In genomic region chr8:120548313-120548761, GRCm38 (mm10) we compare ENCODE assay signal across 10 mouse cellular contexts. TPM values are rescaled to one million over a fixed set of nuclear protein-coding genes. Genes with fewer than 3 reads are reported as not detected.
A peak's percentile ranks its signal among the peaks of the same experiment; 100 is the strongest.
DNase-seq lines count a peak whose midpoint lies in the region; ATAC-seq lines count a peak whose summit lies in the region.
"Had no signal": no experiment of that assay in that cellular context is flagged by ENCODE, and none has a peak within 500 bp of the region (broad histone marks: within the 10 kb centered on the region; RNA-seq: fewer than 3 reads in every experiment).

No protein-coding gene starts in this region.

- peaks cover 3% of the 10 kb centered on the region; the same call in 1 of the 2 replicates for H3K27me3 ChIP-seq in limb, embryonic 13.5 days

- peak overlapping the region; percentile 9 for H3K4me2 ChIP-seq in limb, embryonic 13.5 days (replicated peaks)

- ATAC-seq in frontal cortex, adult (ENCODE audit: low TSS enrichment), result peak; percentile 20
- ATAC-seq in limb, embryonic 13.5 days (ENCODE audit: low FRiP score, low read depth), result no peak

- H3K4me3 ChIP-seq in limb, embryonic 13.5 days, result no peak overlapping the region

- H3K9me3 ChIP-seq in limb, embryonic 13.5 days, result no peaks in the 10 kb centered on the region

- H3K27ac ChIP-seq in limb, embryonic 13.5 days, result no peak overlapping the region
- H3K27ac ChIP-seq: liver, embryonic 14.5 days had no signal

- WGBS in limb, embryonic 13.5 days, result 39% methylated on average over 16 of the region's 16 CpGs

- no peak for DNase-seq in frontal cortex, postnatal 25 days (ENCODE audit: low spot score in 2 of 2)
- DNase-seq in right cerebral cortex, adult 2 months (ENCODE audit: low spot score in 2 of 2), result peak; percentile 73
- DNase-seq in right cerebral cortex, postnatal 4 days, result no peak
- no peak for DNase-seq in thymus, postnatal 10 days (ENCODE audit: low spot score in 2 of 2)
- DNase-seq in embryo, embryonic 10.5 days (ENCODE audit: low spot score), result no peak
- no peak for DNase-seq in T-cell, adult 2 months (ENCODE audit: low spot score)
- DNase-seq: gastrocnemius, postnatal 10 days had no signal

- peaks cover 85% of the 10 kb centered on the region for H3K4me1 ChIP-seq in limb, embryonic 13.5 days

- no peaks in the 10 kb centered on the region for H3K36me3 ChIP-seq in limb, embryonic 13.5 days

- H3K9ac ChIP-seq in limb, embryonic 13.5 days, result 0 out of 2 replicates have a peak overlapping the region, but pooled peaks have one; percentile 20
- H3K9ac ChIP-seq: liver, embryonic 14.5 days had no signal

RNA-seq across cellular contexts. Expression of gene Gins2, which starts 40.8 kb away (rescaled TPM):
- polyA plus RNA-seq in limb, embryonic 13.5 days (2015; fragmentation: Nextera tagmentation; extraction: Ambion mirVana), result 104 and 108 TPM in 2 replicates

Comparison
In these comparisons a context has a peak if more than half of its experiments do, and no peak if none do; other contexts are left out.
1. DNase-seq: peak in right cerebral cortex, adult 2 months (2 of 2); none in frontal cortex, postnatal 25 days (0 of 2), right cerebral cortex, postnatal 4 days (single experiment), thymus, postnatal 10 days (0 of 2), embryo, embryonic 10.5 days (single experiment) and T-cell, adult 2 months (single experiment).